Mouse (Mus musculus) liver, embryonic 16.5 days (tissue): Measurements from ENCODE around the gene Ano6. TPM values are rescaled to one million over a fixed set of nuclear protein-coding genes. Genes with fewer than 3 reads are reported as not detected.

Experiments
- ATAC-seq: fragments of 200-750 bp; cut with Nextera tagmentation; 2 replicates; pipeline ENCODE4 v1.8.0; 2017; ENCODE audit warnings: low read depth, mild to moderate bottlenecking, moderate number of reproducible peaks, moderate library complexity
- H3K27ac ChIP-seq: fragments of 300-500 bp; sonication (generic); 2 replicates; pipeline ENCODE4 v1.5.1; 2014; ENCODE audit warnings: mild to moderate bottlenecking, low read length
- H3K27me3 ChIP-seq: fragments of 300-500 bp; sonication (generic); 2 replicates; pipeline ENCODE4 v1.6.1; 2014; ENCODE audit warnings: low read depth, low read length, mixed read lengths; ENCODE audit not compliant: control insufficient read depth, insufficient read depth
- H3K36me3 ChIP-seq: fragments of 300-500 bp; sonication (generic); 2 replicates; pipeline ENCODE4 v1.6.1; 2014; ENCODE audit warnings: mild to moderate bottlenecking; ENCODE audit not compliant: control insufficient read depth, insufficient read depth
- H3K4me1 ChIP-seq: fragments of 300-500 bp; sonication (generic); 2 replicates; pipeline ENCODE4 v1.6.1; 2014; ENCODE audit warnings: low read depth, low read length, mixed read lengths; ENCODE audit not compliant: control insufficient read depth
- H3K4me2 ChIP-seq: fragments of 300-500 bp; sonication (generic); 2 replicates; pipeline ENCODE4 v1.6.1; 2014; ENCODE audit warnings: low read depth, low read length, mixed read lengths
- H3K4me3 ChIP-seq: fragments of 300-500 bp; sonication (generic); 2 replicates; pipeline ENCODE4 v1.5.1; 2014; ENCODE audit warnings: low read depth, mild to moderate bottlenecking, low read length
- H3K9ac ChIP-seq: fragments of 300-500 bp; sonication (generic); 2 replicates; pipeline ENCODE4 v1.6.1; 2014; ENCODE audit warnings: low read depth, low read length
- H3K9me3 ChIP-seq: fragments of 300-500 bp; sonication (generic); replicated peaks from 2 replicates; pipeline ENCODE4 v1.6.1; 2016; ENCODE audit warnings: low read length; ENCODE audit not compliant: control insufficient read depth
- WGBS: fragments of 180-500 bp; shearing (Covaris S2); extraction: QIAGEN DNeasy Blood & Tissue Kit; methylation state at CpG from one replicate; pipeline ENCODE4 v1.1.7; 2014; ENCODE audit not compliant: insufficient replicate concordance; 5-methylcytosine and 5-hydroxymethylcytosine counted together
- polyA plus RNA-seq: library from polyadenylated mRNA; unstranded; fragments of >200 nt; fragmentation: Nextera tagmentation; extraction: Ambion mirVana; gene quantifications from 2 replicates; pipeline ENCODE4 v1.2.1, GENCODE M21; 2015

Ano6 gene
- polyA plus RNA-seq, 1 experiment from 2014 or later: 10.5 TPM

- no peak overlapping the region for H3K4me3 ChIP-seq
- no peak overlapping the region for H3K9ac ChIP-seq
- H3K27ac ChIP-seq: no peak overlapping the region
- WGBS: 68% methylated on average over 4 of the region's 4 CpGs
- H3K36me3 ChIP-seq: no peaks in the 10 kb centered on the region
- no peaks in the 10 kb centered on the region for H3K9me3 ChIP-seq
- H3K4me1 ChIP-seq: no peaks in the 10 kb centered on the region; the same call in 1 of the 2 replicates
- no peaks in the 10 kb centered on the region for H3K27me3 ChIP-seq
- ATAC-seq: no peak
- H3K4me2 ChIP-seq: no peak overlapping the region
These were observed 19.7 kb downstream of the Ano6 start for GRCm38 (mm10) chr15:95810357-95810761.

DNA sequence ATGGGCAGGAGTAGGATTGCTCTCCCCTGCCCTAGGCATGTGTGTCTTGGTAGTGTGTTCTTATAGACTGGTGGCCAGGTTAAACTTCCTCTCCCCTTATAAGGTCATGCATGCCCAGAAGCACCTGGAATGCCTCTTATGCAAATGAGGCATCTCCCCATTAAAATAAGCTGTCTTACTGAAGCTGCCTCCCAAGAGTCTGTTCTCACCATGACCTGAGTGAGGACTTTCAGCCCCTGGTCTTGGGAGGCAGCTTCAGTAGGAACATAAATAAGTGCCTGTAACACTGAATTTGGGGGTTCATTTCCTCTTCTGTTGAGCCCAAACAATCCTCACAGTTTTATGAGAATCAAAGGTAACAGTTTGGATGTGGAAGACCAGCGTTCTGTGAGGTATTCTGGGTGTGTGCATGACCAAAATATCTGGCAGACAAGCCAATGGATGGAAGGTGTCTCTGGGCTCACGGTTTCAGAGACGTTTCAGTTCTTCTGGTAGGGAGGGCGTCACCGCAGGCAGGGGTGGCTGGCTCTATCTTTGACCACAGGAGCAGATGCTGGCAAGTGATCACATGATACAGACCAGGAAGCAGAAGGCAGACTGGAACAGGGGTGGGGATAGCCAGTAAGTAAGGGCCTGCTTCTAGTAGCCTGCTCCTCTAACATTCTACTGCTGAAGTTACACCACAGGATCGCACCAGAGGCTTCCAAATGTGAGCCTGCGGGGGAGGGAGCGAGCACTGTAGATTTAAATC is 22.4 kb downstream of the Ano6 start:
- no peak overlapping the region for H3K9ac ChIP-seq
- H3K36me3 ChIP-seq: no peaks in the 10 kb centered on the region
- H3K27me3 ChIP-seq: no peaks in the 10 kb centered on the region
- no peaks in the 10 kb centered on the region for H3K9me3 ChIP-seq
- H3K4me3 ChIP-seq: no peak overlapping the region
- ATAC-seq: no peak
- no peak overlapping the region for H3K27ac ChIP-seq
- 68% methylated on average over 8 of the region's 8 CpGs for WGBS
- H3K4me1 ChIP-seq: no peaks in the 10 kb centered on the region; the same call in 1 of the 2 replicates
- H3K4me2 ChIP-seq: no peak overlapping the region

- 79% methylated on average over 3 of the region's 3 CpGs for WGBS
These were observed 26.9 kb downstream of the Ano6 start for GRCm38 (mm10) chr15:95817501-95817900.

GRCm38 (mm10) chr15:95819249-95820035 is 28.8 kb downstream of the Ano6 start:
- Histone ChIP-seq H3K4me1 (no peaks in the 10 kb centered on the region), H3K4me2 (no peak overlapping the region), H3K36me3 (no peaks in the 10 kb centered on the region), H3K9me3 (no peaks in the 10 kb centered on the region), H3K9ac (no peak overlapping the region), H3K27ac (no peak overlapping the region), H3K4me3 (no peak overlapping the region), H3K27me3 (no peaks in the 10 kb centered on the region)
- WGBS: 72% methylated on average over 8 of the region's 9 CpGs
- no peak for ATAC-seq

More at GRCm38 (mm10) chr15:95817501-95817900, 26.9 kb downstream of the Ano6 start:
- H3K4me1 ChIP-seq: no peaks in the 10 kb centered on the region
- H3K36me3 ChIP-seq: no peaks in the 10 kb centered on the region
- no peaks in the 10 kb centered on the region for H3K9me3 ChIP-seq
- H3K27ac ChIP-seq: no peak overlapping the region
- H3K27me3 ChIP-seq: no peaks in the 10 kb centered on the region
- H3K9ac ChIP-seq: no peak overlapping the region
- H3K4me2 ChIP-seq: no peak overlapping the region
- no peak for ATAC-seq
- no peak overlapping the region for H3K4me3 ChIP-seq

GRCm38 (mm10) chr15:95820142-95820541 is 29.5 kb downstream of the Ano6 start:
- no peaks in the 10 kb centered on the region for H3K36me3 ChIP-seq
- H3K4me3 ChIP-seq: no peak overlapping the region
- H3K4me2 ChIP-seq: no peak overlapping the region
- no peaks in the 10 kb centered on the region for H3K27me3 ChIP-seq
- 85% methylated on average over 12 of the region's 12 CpGs for WGBS
- H3K9me3 ChIP-seq: no peaks in the 10 kb centered on the region
- no peak overlapping the region for H3K27ac ChIP-seq
- no peak for ATAC-seq
- H3K9ac ChIP-seq: no peak overlapping the region
- H3K4me1 ChIP-seq: no peaks in the 10 kb centered on the region

GRCm38 (mm10) chr15:95820678-95821077 is 30.0 kb downstream of the Ano6 start:
- Histone ChIP-seq H3K4me3 (no peak overlapping the region), H3K4me1 (no peaks in the 10 kb centered on the region), H3K36me3 (no peaks in the 10 kb centered on the region), H3K27ac (no peak overlapping the region), H3K9me3 (no peaks in the 10 kb centered on the region), H3K9ac (no peak overlapping the region), H3K27me3 (no peaks in the 10 kb centered on the region), H3K4me2 (no peak overlapping the region)
- ATAC-seq: no peak
- 74% methylated on average over 9 of the region's 9 CpGs for WGBS

DNA sequence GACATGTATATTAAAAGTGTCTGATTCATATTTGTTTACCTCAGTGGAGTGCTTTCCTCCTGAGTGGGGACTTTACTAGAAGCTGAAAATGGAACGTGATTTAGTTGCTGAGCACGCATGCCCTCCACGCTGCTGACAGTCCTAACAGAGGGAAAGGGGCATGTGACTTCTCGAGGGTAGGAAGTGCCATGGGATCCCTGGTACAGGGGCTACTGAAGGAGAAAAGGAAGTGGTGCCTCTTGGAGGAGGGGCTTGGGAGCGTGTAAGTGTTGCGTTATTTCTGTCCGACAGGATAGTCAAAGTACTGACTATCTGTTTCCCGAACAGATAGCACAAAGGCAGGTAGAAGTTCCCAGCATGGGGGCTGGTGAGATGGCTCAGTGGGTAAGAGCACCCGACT is 31.5 kb downstream of the Ano6 start:
- H3K9me3 ChIP-seq: no peaks in the 10 kb centered on the region
- peak; percentile 49; the same call in 1 of the 2 replicates for ATAC-seq
- no peaks in the 10 kb centered on the region for H3K27me3 ChIP-seq
- H3K4me2 ChIP-seq: no peak overlapping the region
- no peak overlapping the region for H3K4me3 ChIP-seq
- WGBS: 30% methylated on average over 9 of the region's 9 CpGs
- no peaks in the 10 kb centered on the region for H3K4me1 ChIP-seq
- H3K9ac ChIP-seq: no peak overlapping the region
- H3K27ac ChIP-seq: no peak overlapping the region
- H3K36me3 ChIP-seq: no peaks in the 10 kb centered on the region

GRCm38 (mm10) chr15:95823383-95824306 is 33.0 kb downstream of the Ano6 start:
- no peaks in the 10 kb centered on the region for H3K27me3 ChIP-seq
- no peak overlapping the region for H3K4me2 ChIP-seq
- 63% methylated on average over 13 of the region's 13 CpGs for WGBS
- no peak overlapping the region for H3K27ac ChIP-seq
- no peaks in the 10 kb centered on the region for H3K36me3 ChIP-seq
- ATAC-seq: no peak
- no peaks in the 10 kb centered on the region for H3K9me3 ChIP-seq
- no peak overlapping the region for H3K4me3 ChIP-seq
- H3K4me1 ChIP-seq: no peaks in the 10 kb centered on the region; the same call in 1 of the 2 replicates
- no peak overlapping the region for H3K9ac ChIP-seq
